Mouse (Mus musculus) layer of hippocampus, adult 18-20 months (tissue): ENCODE data around the gene Stambpl1. TPM values are rescaled to one million over a fixed set of nuclear protein-coding genes. Genes with fewer than 3 reads are reported as not detected.
"Not testable (repeated sequence)": the region's sequence is repeated elsewhere in the genome, so short reads cannot be mapped to it uniquely, and the experiment has no call there.

ENCODE experiments used
- DNase-seq, 2 experiments: peaks; one replicate each; pipeline ENCODE4 v3.0.0; 2022; ENCODE audit warnings: low spot score in 2 of 2
- total RNA-seq, 2 experiments: library from RNA; stranded (reverse); gene quantifications; 2 replicates each; pipeline ENCODE4 v1.2.3; 2021

Stambpl1 gene
- total RNA-seq, 2 experiments from 2014 or later, result 19.8 to 20.9 TPM

DNA sequence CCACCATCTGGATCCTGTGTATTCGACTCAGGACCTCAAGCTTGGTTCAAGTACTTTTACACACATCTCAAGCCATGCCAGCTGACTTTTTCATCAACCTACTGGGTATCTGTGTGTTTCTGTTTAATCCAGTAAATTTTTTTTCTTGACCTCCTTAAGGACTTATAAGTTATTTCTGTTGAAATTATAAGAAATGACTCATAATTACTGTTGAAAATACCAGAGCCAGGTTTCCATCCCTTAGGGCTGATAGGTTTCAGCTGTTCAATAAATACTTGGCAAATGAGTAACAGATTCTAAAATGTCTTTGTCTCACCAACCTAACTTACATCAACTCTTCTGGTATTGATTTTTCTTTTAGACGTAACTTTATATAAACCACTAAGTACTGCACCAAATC, 3.0 kb downstream of the Stambpl1 start:
- no peak for DNase-seq

DNA sequence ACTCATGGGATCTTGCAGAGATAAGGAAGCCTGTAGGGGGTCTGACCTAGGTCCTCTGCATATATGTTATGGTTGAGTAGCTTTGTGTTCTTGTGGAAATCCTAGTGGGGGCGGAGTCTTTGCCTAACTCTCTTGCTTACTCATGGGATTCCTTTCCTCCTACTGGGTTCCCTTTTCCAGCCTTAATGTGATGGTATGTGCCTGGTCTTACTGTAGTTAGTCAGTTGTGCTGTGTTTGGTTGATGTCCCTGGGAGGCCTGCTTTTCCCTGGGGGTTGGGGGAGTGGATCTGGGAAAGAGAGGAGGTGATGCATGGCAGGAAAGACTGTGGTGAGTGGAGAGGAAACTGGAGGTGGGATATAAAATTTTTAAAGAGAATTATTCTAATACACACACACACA, 6.0 kb downstream of the Stambpl1 start:
- no peak for DNase-seq

- no peak for DNase-seq
These were observed 6.9 kb downstream of the Stambpl1 start for GRCm38 (mm10) chr19:34198901-34199300.

- no peak for DNase-seq
These were observed 7.5 kb downstream of the Stambpl1 start for GRCm38 (mm10) chr19:34199488-34199887.

DNA sequence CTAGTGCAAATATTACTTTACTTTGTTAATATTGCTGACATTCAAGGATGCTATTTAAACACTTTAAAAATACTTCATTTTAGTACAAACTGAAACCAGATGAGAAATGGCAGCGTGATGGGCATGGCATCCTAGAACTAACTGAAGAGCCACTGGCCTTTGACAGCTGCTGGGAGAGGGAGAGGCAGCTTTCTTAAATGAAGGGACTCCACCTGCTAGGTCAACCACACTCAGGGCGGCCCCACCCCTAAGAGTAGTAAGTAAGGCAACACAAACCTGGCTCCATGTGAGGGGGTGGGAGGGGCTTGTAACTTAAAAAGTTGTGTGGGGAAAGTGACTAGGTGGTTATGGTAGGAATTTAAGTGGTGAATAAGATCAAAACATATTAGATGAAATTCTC, 10.6 kb downstream of the Stambpl1 start:
- DNase-seq, result no peak

GRCm38 (mm10) chr19:34206128-34206527, 14.1 kb downstream of the Stambpl1 start:
- not testable (repeated sequence) for DNase-seq

GRCm38 (mm10) chr19:34206760-34207440, 14.9 kb downstream of the Stambpl1 start:
- no peak for DNase-seq

DNA sequence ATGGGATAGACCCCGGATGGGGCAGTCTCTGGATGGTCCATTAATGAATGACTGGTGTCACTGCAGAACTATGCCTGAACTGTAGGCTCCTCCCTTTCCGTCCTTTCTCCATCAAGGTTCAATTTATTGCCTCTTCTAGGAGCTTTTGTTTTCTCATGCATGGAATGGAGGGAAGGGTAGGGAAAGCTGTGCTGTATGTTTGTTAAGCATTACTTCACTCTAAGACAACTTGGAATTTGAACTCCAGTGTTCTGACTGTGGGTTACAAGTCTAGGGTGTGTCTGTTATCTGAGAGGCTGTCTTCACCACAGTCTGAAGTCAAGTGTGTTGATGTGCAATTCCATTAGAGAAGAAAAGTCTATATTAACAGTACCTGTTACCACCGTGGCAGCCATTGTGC, 17.0 kb downstream of the Stambpl1 start:
- DNase-seq, result no peak

- DNase-seq, result no peak
These were observed 18.0 kb downstream of the Stambpl1 start for GRCm38 (mm10) chr19:34209930-34210581.

DNA sequence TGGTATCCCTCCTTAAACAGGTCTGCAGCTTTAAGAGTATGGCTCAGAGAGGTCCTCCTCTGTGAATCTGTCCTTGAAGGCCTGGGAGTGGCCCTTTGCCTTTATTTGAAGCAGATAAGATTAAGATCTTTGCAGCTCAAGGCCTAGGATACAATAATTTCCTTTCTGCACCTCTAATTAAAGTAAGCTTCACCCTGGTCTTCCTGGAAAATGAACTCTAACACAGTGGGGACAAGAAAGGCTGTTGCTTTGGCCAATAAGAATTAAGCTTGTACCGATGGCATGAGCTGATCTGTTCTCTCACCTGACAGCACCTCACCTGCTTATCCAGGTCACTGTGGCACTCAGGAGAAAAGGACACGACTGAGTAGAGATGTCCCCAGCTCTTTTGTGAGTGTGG, 18.8 kb downstream of the Stambpl1 start:
- DNase-seq, result no peak

DNA sequence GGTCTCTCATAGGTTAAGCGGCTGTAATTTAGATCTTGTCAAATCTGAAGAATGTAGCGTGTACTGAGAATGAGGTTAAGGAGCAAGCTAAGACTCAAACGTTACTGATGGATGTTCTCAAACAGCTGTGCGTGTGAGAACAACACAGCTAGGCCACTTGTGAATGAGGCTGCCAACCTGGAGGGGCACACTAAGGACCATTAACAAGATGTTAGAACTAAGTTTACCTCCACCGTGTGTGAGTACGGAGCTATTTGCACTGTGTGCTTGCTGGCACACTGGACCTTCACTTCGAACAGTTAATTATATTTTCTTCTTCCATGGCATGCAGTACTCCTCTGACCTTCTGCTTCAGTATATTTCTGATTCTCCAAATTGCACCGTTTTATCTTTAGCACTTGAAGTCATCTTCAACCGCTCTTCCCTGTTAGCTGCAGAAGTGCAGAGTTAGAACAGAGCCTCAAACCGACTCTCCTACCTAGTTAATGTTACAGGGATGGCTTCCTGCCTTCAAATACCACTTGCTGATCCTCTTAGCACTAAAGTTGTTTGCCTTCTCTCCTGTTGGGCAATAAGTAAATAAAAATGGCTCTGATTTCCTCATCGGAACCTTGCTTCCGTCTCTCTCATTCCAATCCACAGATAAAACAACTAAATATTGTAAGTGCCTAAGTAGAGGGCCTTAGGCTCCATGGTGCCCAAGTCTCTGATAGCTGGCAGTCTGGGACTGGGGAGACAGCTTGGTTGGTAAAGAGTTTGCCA, 20.6 kb downstream of the Stambpl1 start:
- DNase-seq, result no peak

- DNase-seq, result no peak
These were observed 21.2 kb downstream of the Stambpl1 start for GRCm38 (mm10) chr19:34213251-34213645.

- DNase-seq, result no peak
These were observed 22.1 kb downstream of the Stambpl1 start for GRCm38 (mm10) chr19:34214136-34214535.

GRCm38 (mm10) chr19:34216956-34217355, 24.9 kb downstream of the Stambpl1 start:
- DNase-seq, result peak in 1 of 2 experiments; percentile 24

DNA sequence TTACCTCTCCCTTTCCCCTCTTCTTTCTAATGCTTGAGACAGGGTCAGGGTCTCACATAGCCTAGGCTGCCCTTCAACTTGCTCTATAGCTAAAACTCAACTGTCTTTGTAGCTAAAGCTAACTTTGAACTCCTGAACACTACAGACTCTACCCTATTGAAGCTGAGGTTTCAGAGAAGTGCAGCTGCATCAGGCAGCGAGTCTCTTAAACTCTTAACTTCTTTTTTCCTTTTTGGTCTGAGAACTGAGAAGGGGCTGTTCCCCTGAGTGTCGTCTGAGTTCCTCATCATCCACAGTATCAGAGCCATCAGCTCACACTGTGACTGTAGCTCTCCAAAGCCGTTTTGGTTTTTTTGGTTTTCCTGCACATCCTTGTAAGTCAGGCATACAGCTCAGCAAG, 25.7 kb downstream of the Stambpl1 start:
- no peak for DNase-seq

GRCm38 (mm10) chr19:34219260-34219968, 27.4 kb downstream of the Stambpl1 start:
- no peak for DNase-seq

- no peak for DNase-seq
These were observed 28.8 kb downstream of the Stambpl1 start for GRCm38 (mm10) chr19:34220732-34221380.

DNA sequence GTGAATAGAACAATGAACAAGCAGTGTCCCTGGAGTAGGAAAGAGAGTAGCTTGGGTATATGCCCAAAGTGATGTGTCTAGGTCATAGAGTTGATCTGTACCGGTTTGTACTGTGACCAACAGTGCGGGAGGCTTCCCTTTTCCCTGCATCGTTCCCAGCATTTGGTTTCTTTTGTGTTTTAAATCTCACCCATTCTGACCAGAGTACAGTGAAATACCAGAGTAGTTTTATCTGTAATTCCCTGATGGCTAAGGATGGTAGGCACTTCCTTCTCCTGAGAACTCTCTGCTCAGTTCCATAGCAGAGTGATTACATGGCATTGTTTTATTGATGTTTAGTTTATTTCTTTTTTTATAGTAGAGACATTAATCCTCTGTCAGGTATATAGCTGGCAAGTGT, 30.8 kb downstream of the Stambpl1 start:
- DNase-seq, result no peak

DNA sequence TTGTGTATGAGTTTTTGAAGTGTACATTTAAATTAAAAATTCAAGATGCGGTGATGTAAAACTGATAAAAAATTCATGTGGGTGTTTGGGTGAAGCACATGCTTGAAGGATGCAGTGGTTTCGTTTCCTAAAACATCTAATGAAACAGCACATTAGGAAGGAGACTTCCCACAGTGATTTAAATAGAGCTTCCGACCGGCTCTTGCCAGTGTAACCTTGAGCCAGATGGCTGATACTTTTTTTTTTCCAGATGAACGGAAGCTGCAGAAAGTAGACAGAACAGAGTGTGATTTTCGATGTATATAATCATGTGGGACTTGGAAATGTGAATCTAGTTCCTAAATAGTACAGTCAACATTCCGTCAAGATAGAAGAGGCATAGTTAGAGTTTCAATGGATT, 39.6 kb downstream of the Stambpl1 start:
- peak in 1 of 2 experiments; percentile 32 for DNase-seq

GRCm38 (mm10) chr19:34232326-34232725, 40.3 kb downstream of the Stambpl1 start:
- DNase-seq, result no peak

GRCm38 (mm10) chr19:34233944-34234343, 41.9 kb downstream of the Stambpl1 start:
- peak in 1 of 2 experiments; percentile 44 for DNase-seq
